Mouse (Mus musculus): ENCODE data around the gene Clybl.
A peak's percentile ranks its signal among the peaks of the same experiment; 100 is the strongest.

Clybl gene

GRCm38 (mm10) chr14:122358592-122358991 lies 177.1 kb downstream of the Clybl start:
- no peak for DNase-seq (ENCODE audit: extremely low spot score, low spot score)

- DNase-seq (ENCODE audit: extremely low spot score, low spot score) = no peak
Observed at GRCm38 (mm10) chr14:122359136-122359905, 177.8 kb downstream of the Clybl start.

- DNase-seq (ENCODE audit: extremely low spot score, low spot score) = no peak
Observed at GRCm38 (mm10) chr14:122361807-122362206, 180.3 kb downstream of the Clybl start.

- no peak for DNase-seq (ENCODE audit: extremely low spot score, low spot score)
Observed at GRCm38 (mm10) chr14:122363156-122363555, 181.7 kb downstream of the Clybl start.

- no peak for DNase-seq (ENCODE audit: extremely low spot score, low spot score)
Observed at GRCm38 (mm10) chr14:122364026-122364425, 182.5 kb downstream of the Clybl start.

GRCm38 (mm10) chr14:122367252-122367868 lies 185.9 kb downstream of the Clybl start:
- DNase-seq (ENCODE audit: extremely low spot score, low spot score) = peak; percentile 31

GRCm38 (mm10) chr14:122367882-122368418 lies 186.4 kb downstream of the Clybl start:
- DNase-seq (ENCODE audit: extremely low spot score, low spot score) = no peak

- DNase-seq (ENCODE audit: extremely low spot score, low spot score) = no peak
Observed at GRCm38 (mm10) chr14:122368501-122368900, 187.0 kb downstream of the Clybl start.

- DNase-seq (ENCODE audit: extremely low spot score, low spot score) = no peak
Observed at GRCm38 (mm10) chr14:122371979-122372378, 190.5 kb downstream of the Clybl start.

- DNase-seq (ENCODE audit: extremely low spot score, low spot score) = peak; percentile 63
Observed at GRCm38 (mm10) chr14:122373458-122373857, 192.0 kb downstream of the Clybl start.

- no peak for DNase-seq (ENCODE audit: extremely low spot score, low spot score)
Observed at GRCm38 (mm10) chr14:122374285-122374997, 192.9 kb downstream of the Clybl start.

- no peak for DNase-seq (ENCODE audit: extremely low spot score, low spot score)
Observed at GRCm38 (mm10) chr14:122375070-122375811, 193.7 kb downstream of the Clybl start.

DNA sequence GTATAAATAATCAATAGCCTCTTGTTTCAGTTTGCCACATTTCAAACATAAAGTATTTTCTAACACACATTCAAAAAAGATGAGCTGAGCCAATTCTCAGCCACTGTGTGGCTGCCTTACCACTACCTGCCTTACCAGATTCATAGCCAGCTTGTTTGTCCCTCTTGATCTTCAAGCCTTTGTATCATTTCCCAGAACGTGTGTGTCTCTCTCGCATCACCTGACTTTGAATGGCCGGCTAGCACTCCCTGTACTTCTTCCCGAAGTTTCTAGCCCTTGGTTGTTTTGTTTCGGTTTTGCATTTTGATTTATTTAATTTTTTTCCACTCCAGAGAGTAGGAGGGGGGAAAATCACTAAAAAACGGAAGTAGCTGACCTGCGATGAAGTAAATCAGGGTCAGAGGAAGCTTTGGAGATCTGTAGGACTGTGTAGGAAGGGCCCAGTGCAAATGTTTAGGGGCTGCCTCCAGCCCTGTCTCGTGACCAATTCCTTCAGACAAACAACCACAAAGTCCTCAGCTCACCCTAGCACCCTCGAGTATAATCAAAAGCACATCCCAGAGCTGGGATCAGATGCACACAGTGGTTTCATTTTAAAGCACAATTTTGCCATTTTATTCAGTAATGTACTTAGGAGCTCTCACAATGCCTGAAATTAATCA lies 195.1 kb downstream of the Clybl start:
- no peak for DNase-seq (ENCODE audit: extremely low spot score, low spot score)

- DNase-seq (ENCODE audit: extremely low spot score, low spot score) = no peak
Observed at GRCm38 (mm10) chr14:122377681-122378080, 196.2 kb downstream of the Clybl start.

- DNase-seq (ENCODE audit: extremely low spot score, low spot score) = no peak
Observed at GRCm38 (mm10) chr14:122379076-122379475, 197.6 kb downstream of the Clybl start.

- no peak for DNase-seq (ENCODE audit: extremely low spot score, low spot score)
Observed at GRCm38 (mm10) chr14:122379996-122380395, 198.5 kb downstream of the Clybl start.

DNA sequence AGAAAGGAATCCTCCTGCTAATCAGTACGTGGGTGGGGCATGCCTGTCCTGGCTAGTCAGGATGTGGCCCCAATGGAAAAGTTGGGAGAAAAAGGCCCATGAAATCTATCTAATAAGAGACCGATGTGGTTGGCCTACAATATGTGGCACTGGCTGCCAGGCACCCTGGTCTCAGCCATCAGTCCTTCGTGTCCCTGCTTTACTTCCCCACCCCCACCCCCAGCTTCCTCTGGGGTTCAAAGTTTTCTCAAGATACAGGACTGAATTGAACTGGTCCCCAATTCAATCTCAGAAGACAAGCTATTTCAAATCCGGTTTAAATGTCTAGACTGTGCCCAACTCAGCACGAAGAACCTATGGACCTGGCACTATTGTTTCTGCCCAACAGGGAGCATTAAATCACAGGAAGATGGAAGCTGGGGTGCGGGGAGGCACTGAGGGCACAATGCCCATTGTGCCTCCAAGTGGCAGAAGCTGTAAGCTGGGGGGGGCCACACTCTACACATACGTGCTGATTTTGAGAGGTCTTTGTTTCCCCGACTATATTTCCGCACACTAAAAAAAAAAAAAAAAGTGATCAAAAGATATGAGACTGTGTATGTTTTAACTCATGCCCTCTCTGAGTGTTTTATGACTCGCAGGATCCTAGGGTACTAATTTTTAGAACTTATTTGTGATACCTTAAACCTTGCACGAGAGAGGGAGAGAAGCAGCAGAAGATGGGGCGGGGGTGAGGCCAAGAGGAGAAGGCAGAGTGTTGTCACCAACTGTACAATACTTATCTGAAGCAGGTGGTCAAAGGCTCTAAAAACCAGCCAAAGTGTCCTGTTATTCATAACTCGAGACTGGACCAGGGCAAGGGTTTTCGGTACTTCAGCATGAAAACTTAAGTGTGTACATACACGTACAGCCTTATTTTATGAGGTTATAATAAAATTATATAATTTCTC lies 199.7 kb downstream of the Clybl start:
- DNase-seq (ENCODE audit: extremely low spot score, low spot score) = no peak

GRCm38 (mm10) chr14:122382281-122382680 lies 200.8 kb downstream of the Clybl start:
- no peak for DNase-seq (ENCODE audit: extremely low spot score, low spot score)

GRCm38 (mm10) chr14:122383931-122384330 lies 202.4 kb downstream of the Clybl start:
- no peak for DNase-seq (ENCODE audit: extremely low spot score, low spot score)
